Mouse (Mus musculus) brain, embryonic 14.5 days (tissue): Measurements from ENCODE around the gene Tmtc4.

ENCODE experiments used
- CTCF ChIP-seq: fragments of 200-500 bp; IDR thresholded peaks from 2 replicates; pipeline ENCODE4 v1.5.1; 2012; ENCODE audit warnings: inconsistent platforms, mild to moderate bottlenecking, moderate library complexity, borderline replicate concordance; ENCODE audit not compliant: insufficient read depth, insufficient read length; ENCODE audit errors: extremely low read depth
- POLR2A ChIP-seq: fragments of 200-500 bp; IDR thresholded peaks from 2 replicates; pipeline ENCODE4 v1.6.1; 2012; ENCODE audit warnings: mild to moderate bottlenecking, inconsistent platforms, borderline replicate concordance; ENCODE audit not compliant: poor library complexity, insufficient read depth, insufficient read length, severe bottlenecking; ENCODE audit errors: extremely low read depth

GRCm38 (mm10) chr14:122968049-122968448 is 15.8 kb downstream of the Tmtc4 start:
- no peak for TF ChIP-seq CTCF
- TF ChIP-seq POLR2A = no peak
